Mouse (Mus musculus): ENCODE measurements at regions not wholly inside any gene's neighbourhood (a gene's known extent, or its start where the extent isn't known, plus 50 kb on each side); places are given as distances from the start of the nearest gene placed in this dataset.

- Histone ChIP-seq H3K4me1 (ENCODE audit: control insufficient read depth, insufficient read depth, low read depth, low read length) (no peaks in the 10 kb centered on the region), H3K9ac (ENCODE audit: low read depth, low read length) (no peak overlapping the region), H3K4me3 (ENCODE audit: low read length) (no peak overlapping the region), H3K27ac (ENCODE audit: low read depth, low read length) (no peak overlapping the region), H3K4me2 (ENCODE audit: low read length) (no peak overlapping the region), H3K27me3 (replicated peaks; ENCODE audit: control insufficient read depth, insufficient read depth, low read length) (no peaks in the 10 kb centered on the region), H3K9me3 (ENCODE audit: control insufficient read depth, low read length) (no peaks in the 10 kb centered on the region), H3K36me3 (ENCODE audit: control insufficient read depth, insufficient read depth, low read length) (no peaks in the 10 kb centered on the region)
- ATAC-seq: no peak
- 88% methylated on average over 16 of the region's 16 CpGs for WGBS
Measured at GRCm38 (mm10) chr10:95773425-95773980, 69.2 kb downstream of the Gm33543 start.

GRCm38 (mm10) chr10:95772811-95773424, 69.8 kb downstream of the Gm33543 start:
- H3K9ac ChIP-seq (ENCODE audit: low read depth, low read length): no peak overlapping the region
- H3K36me3 ChIP-seq (ENCODE audit: control insufficient read depth, insufficient read depth, low read length): no peaks in the 10 kb centered on the region
- no peaks in the 10 kb centered on the region for H3K4me1 ChIP-seq (ENCODE audit: control insufficient read depth, insufficient read depth, low read depth, low read length)
- no peak overlapping the region for H3K4me2 ChIP-seq (ENCODE audit: low read length)
- 90% methylated on average over 9 of the region's 9 CpGs for WGBS
- no peaks in the 10 kb centered on the region for H3K27me3 ChIP-seq (replicated peaks; ENCODE audit: control insufficient read depth, insufficient read depth, low read length)
- no peak overlapping the region for H3K27ac ChIP-seq (ENCODE audit: low read depth, low read length)
- no peak overlapping the region for H3K4me3 ChIP-seq (ENCODE audit: low read length)
- no peaks in the 10 kb centered on the region for H3K9me3 ChIP-seq (ENCODE audit: control insufficient read depth, low read length)
- ATAC-seq: no peak

GRCm38 (mm10) chr10:95768974-95769373, 73.8 kb downstream of the Gm33543 start:
- no peaks in the 10 kb centered on the region for H3K36me3 ChIP-seq (ENCODE audit: control insufficient read depth, insufficient read depth, low read length)
- H3K27me3 ChIP-seq (replicated peaks; ENCODE audit: control insufficient read depth, insufficient read depth, low read length): no peaks in the 10 kb centered on the region
- ATAC-seq: no peak
- no peaks in the 10 kb centered on the region for H3K9me3 ChIP-seq (ENCODE audit: control insufficient read depth, low read length)
- WGBS: 87% methylated on average over 8 of the region's 8 CpGs
- no peak overlapping the region for H3K9ac ChIP-seq (ENCODE audit: low read depth, low read length)
- H3K4me2 ChIP-seq (ENCODE audit: low read length): no peak overlapping the region
- no peak overlapping the region for H3K4me3 ChIP-seq (ENCODE audit: low read length)
- no peaks in the 10 kb centered on the region for H3K4me1 ChIP-seq (ENCODE audit: control insufficient read depth, insufficient read depth, low read depth, low read length)
- H3K27ac ChIP-seq (ENCODE audit: low read depth, low read length): no peak overlapping the region

- no peak overlapping the region for H3K9ac ChIP-seq (ENCODE audit: low read depth, low read length)
- no peaks in the 10 kb centered on the region for H3K9me3 ChIP-seq (ENCODE audit: control insufficient read depth, low read length)
- H3K4me1 ChIP-seq (ENCODE audit: control insufficient read depth, insufficient read depth, low read depth, low read length): no peaks in the 10 kb centered on the region
- no peak overlapping the region for H3K4me2 ChIP-seq (ENCODE audit: low read length)
- 61% methylated on average over 6 of the region's 7 CpGs for WGBS
- no peaks in the 10 kb centered on the region for H3K36me3 ChIP-seq (ENCODE audit: control insufficient read depth, insufficient read depth, low read length)
- no peak overlapping the region for H3K4me3 ChIP-seq (ENCODE audit: low read length)
- no peak overlapping the region for H3K27ac ChIP-seq (ENCODE audit: low read depth, low read length)
- no peak for ATAC-seq
- H3K27me3 ChIP-seq (replicated peaks; ENCODE audit: control insufficient read depth, insufficient read depth, low read length): no peaks in the 10 kb centered on the region
Measured at GRCm38 (mm10) chr10:95767526-95768161, 75.1 kb downstream of the Gm33543 start.

GRCm38 (mm10) chr10:95764129-95764528, 78.6 kb downstream of the Gm33543 start:
- H3K36me3 ChIP-seq (ENCODE audit: control insufficient read depth, insufficient read depth, low read length): no peaks in the 10 kb centered on the region
- no peak overlapping the region for H3K4me2 ChIP-seq (ENCODE audit: low read length)
- H3K9me3 ChIP-seq (ENCODE audit: control insufficient read depth, low read length): no peaks in the 10 kb centered on the region
- ATAC-seq: no peak
- H3K27ac ChIP-seq (ENCODE audit: low read depth, low read length): no peak overlapping the region
- no peaks in the 10 kb centered on the region for H3K27me3 ChIP-seq (replicated peaks; ENCODE audit: control insufficient read depth, insufficient read depth, low read length)
- H3K4me3 ChIP-seq (ENCODE audit: low read length): no peak overlapping the region
- WGBS: 82% methylated on average over 4 of the region's 4 CpGs
- H3K9ac ChIP-seq (ENCODE audit: low read depth, low read length): no peak overlapping the region
- no peaks in the 10 kb centered on the region for H3K4me1 ChIP-seq (ENCODE audit: control insufficient read depth, insufficient read depth, low read depth, low read length)

- no peaks in the 10 kb centered on the region for H3K9me3 ChIP-seq (ENCODE audit: control insufficient read depth, low read length)
- ATAC-seq: no peak
- 84% methylated on average over 8 of the region's 8 CpGs for WGBS
- no peak overlapping the region for H3K9ac ChIP-seq (ENCODE audit: low read depth, low read length)
- H3K27ac ChIP-seq (ENCODE audit: low read depth, low read length): no peak overlapping the region
- H3K4me3 ChIP-seq (ENCODE audit: low read length): no peak overlapping the region
- H3K27me3 ChIP-seq (replicated peaks; ENCODE audit: control insufficient read depth, insufficient read depth, low read length): no peaks in the 10 kb centered on the region
- H3K4me1 ChIP-seq (ENCODE audit: control insufficient read depth, insufficient read depth, low read depth, low read length): no peaks in the 10 kb centered on the region
- H3K36me3 ChIP-seq (ENCODE audit: control insufficient read depth, insufficient read depth, low read length): no peaks in the 10 kb centered on the region
- H3K4me2 ChIP-seq (ENCODE audit: low read length): no peak overlapping the region
Measured at GRCm38 (mm10) chr10:95762632-95763031, 80.1 kb downstream of the Gm33543 start.

GRCm38 (mm10) chr10:95761969-95762368, 80.8 kb downstream of the Gm33543 start:
- no peaks in the 10 kb centered on the region for H3K9me3 ChIP-seq (ENCODE audit: control insufficient read depth, low read length)
- no peak overlapping the region for H3K4me2 ChIP-seq (ENCODE audit: low read length)
- no peaks in the 10 kb centered on the region for H3K27me3 ChIP-seq (replicated peaks; ENCODE audit: control insufficient read depth, insufficient read depth, low read length)
- WGBS: 92% methylated on average over 4 of the region's 4 CpGs
- no peak for ATAC-seq
- H3K9ac ChIP-seq (ENCODE audit: low read depth, low read length): no peak overlapping the region
- no peaks in the 10 kb centered on the region for H3K36me3 ChIP-seq (ENCODE audit: control insufficient read depth, insufficient read depth, low read length)
- no peaks in the 10 kb centered on the region for H3K4me1 ChIP-seq (ENCODE audit: control insufficient read depth, insufficient read depth, low read depth, low read length)
- H3K27ac ChIP-seq (ENCODE audit: low read depth, low read length): no peak overlapping the region
- no peak overlapping the region for H3K4me3 ChIP-seq (ENCODE audit: low read length)

- Histone ChIP-seq H3K36me3 (ENCODE audit: control insufficient read depth, insufficient read depth, low read length) (no peaks in the 10 kb centered on the region), H3K9me3 (ENCODE audit: control insufficient read depth, low read length) (no peaks in the 10 kb centered on the region), H3K4me1 (ENCODE audit: control insufficient read depth, insufficient read depth, low read depth, low read length) (no peaks in the 10 kb centered on the region), H3K27ac (ENCODE audit: low read depth, low read length) (no peak overlapping the region), H3K27me3 (replicated peaks; ENCODE audit: control insufficient read depth, insufficient read depth, low read length) (no peaks in the 10 kb centered on the region), H3K4me3 (ENCODE audit: low read length) (no peak overlapping the region), H3K4me2 (ENCODE audit: low read length) (no peak overlapping the region), H3K9ac (ENCODE audit: low read depth, low read length) (no peak overlapping the region)
- no peak for ATAC-seq
- 90% methylated on average over 9 of the region's 9 CpGs for WGBS
Measured at GRCm38 (mm10) chr10:95760121-95760870, 82.4 kb downstream of the Gm33543 start.

GRCm38 (mm10) chr10:95758181-95758580, 84.5 kb downstream of the Gm33543 start:
- 90% methylated on average over 8 of the region's 8 CpGs for WGBS

More at GRCm38 (mm10) chr10:95758181-95758580, 84.5 kb downstream of the Gm33543 start:
- Histone ChIP-seq H3K4me2 (ENCODE audit: low read length) (no peak overlapping the region), H3K36me3 (ENCODE audit: control insufficient read depth, insufficient read depth, low read length) (no peaks in the 10 kb centered on the region), H3K4me1 (ENCODE audit: control insufficient read depth, insufficient read depth, low read depth, low read length) (no peaks in the 10 kb centered on the region), H3K27ac (ENCODE audit: low read depth, low read length) (no peak overlapping the region), H3K9ac (ENCODE audit: low read depth, low read length) (no peak overlapping the region), H3K27me3 (replicated peaks; ENCODE audit: control insufficient read depth, insufficient read depth, low read length) (no peaks in the 10 kb centered on the region), H3K9me3 (ENCODE audit: control insufficient read depth, low read length) (no peaks in the 10 kb centered on the region), H3K4me3 (ENCODE audit: low read length) (no peak overlapping the region)
- ATAC-seq: no peak

Measured in hindbrain, embryonic 16.5 days (tissue).